Mouse (Mus musculus): ENCODE results near the gene Pxmp2. TPM values are rescaled to one million over a fixed set of nuclear protein-coding genes. Genes with fewer than 3 reads are reported as not detected.

The Pxmp2 gene
- total RNA-seq (2012; rRNA removed) (4.6 and 5.4 TPM in 2 replicates), total RNA-seq (2014; rRNA removed) (4.5 and 4.7 TPM in 2 replicates), polyA plus RNA-seq (2012; ENCODE audit: insufficient read length, low read depth) (3.5 and 3.9 TPM in 2 replicates)

GRCm38 (mm10) chr5:110285770-110286445 is at the start of gene Pxmp2, which contains the start of gene Pole:
Gene Pxmp2, minus strand, starts transcription at chr5:110286186.
Gene Pole, plus strand, starts transcription at chr5:110286306.
- H3K27me3 ChIP-seq (replicated peaks): peaks cover 10% of the 10 kb centered on the region
- dilution Hi-C loops (cut with MboI; ENCODE audit: extremely low pct_ligation_motif_present, extremely low pct_unique_long_range_greater_than_20kb, low sequenced_read_pairs) (no loop called here), in situ Hi-C loops (cut with MboI; ENCODE audit: low pct_ligation_motif_present, low pct_unique_long_range_greater_than_20kb, low sequenced_read_pairs) (no loop called here)
- H3K27ac ChIP-seq (ENCODE audit: insufficient read depth, low read depth): peak within 1 kb of the TSS; percentile 62
- peak within 1 kb of the TSS; percentile 94 for H3K9ac ChIP-seq (ENCODE audit: insufficient read depth, low read depth)
- peaks cover 11% of the 10 kb centered on the region for H3K79me2 ChIP-seq (replicated peaks; ENCODE audit: control insufficient read depth, extremely low read depth, insufficient read depth, poor library complexity, severe bottlenecking)
- H3K4me1 ChIP-seq (ENCODE audit: control insufficient read depth in 1 of 2, insufficient read depth in 2 of 2): peaks cover 8 to 33% of the 10 kb centered on the region in 2 experiments
- TF ChIP-seq JUND (conservative IDR thresholded peaks at IDR 0.05; ENCODE audit: low read depth, low read length) (no peak), ETS1 (conservative IDR thresholded peaks at IDR 0.05; ENCODE audit: low read depth, low read length) (no peak), ZKSCAN1 (IDR thresholded peaks at IDR 0.05; ENCODE audit: borderline replicate concordance, low read depth, low read length) (no peak), HCFC1 (IDR thresholded peaks at IDR 0.05; ENCODE audit: low read depth, low read length) (peak; percentile 61), IRF4 (IDR thresholded peaks at IDR 0.05; ENCODE audit: low read depth, low read length) (no peak), MAX (IDR thresholded peaks at IDR 0.05; ENCODE audit: low read length) (peak; percentile 86), CHD2 (IDR thresholded peaks at IDR 0.05; ENCODE audit: low read length) (peak; percentile 97), USF1 (IDR thresholded peaks at IDR 0.05; ENCODE audit: low read depth, low read length) (no peak), BHLHE40 (IDR thresholded peaks at IDR 0.05; ENCODE audit: low read depth, low read length) (no peak), GABPA (IDR thresholded peaks at IDR 0.05; ENCODE audit: insufficient replicate concordance, low read depth, low read length) (no peak), POLR2A (IDR thresholded peaks at IDR 0.05; ENCODE audit: low read depth, low read length) (peak; percentile 94), ZNF384 (IDR thresholded peaks at IDR 0.05; ENCODE audit: low read depth, low read length) (no peak), MAZ (IDR thresholded peaks at IDR 0.05; ENCODE audit: low read depth, low read length) (no peak), SMC3 (IDR thresholded peaks at IDR 0.05; ENCODE audit: low read depth, low read length) (no peak), ELF1 (IDR thresholded peaks at IDR 0.05; ENCODE audit: low read depth, low read length) (no peak), MXI1 (IDR thresholded peaks at IDR 0.05; ENCODE audit: low read depth, low read length) (peak; percentile 90; the same call in 1 of the 2 replicates), NELFE (IDR thresholded peaks at IDR 0.05; ENCODE audit: low read depth, low read length) (peak; percentile 86), UBTF (IDR thresholded peaks at IDR 0.05; ENCODE audit: low read depth, low read length) (peak; percentile 67), CTCF (conservative IDR thresholded peaks at IDR 0.05 in 1 of 2, IDR thresholded peaks at IDR 0.05 in 1 of 2; ENCODE audit: low read depth in 2 of 2, low read length in 2 of 2) (no peak), MAFK (IDR thresholded peaks at IDR 0.05; ENCODE audit: insufficient replicate concordance, low read length) (no peak), NRF1 (IDR thresholded peaks at IDR 0.05; ENCODE audit: low read depth, low read length) (no peak), E2F4 (IDR thresholded peaks at IDR 0.05; ENCODE audit: insufficient replicate concordance, low read depth, low read length) (peak; percentile 73; the same call in 1 of the 2 replicates), ZC3H11A (IDR thresholded peaks at IDR 0.05; ENCODE audit: low read depth, low read length) (no peak), CHD1 (IDR thresholded peaks at IDR 0.05; ENCODE audit: low read depth, low read length) (peak; percentile 79; the same call in 1 of the 2 replicates), MEF2A (IDR thresholded peaks at IDR 0.05; ENCODE audit: borderline replicate concordance, low read depth, low read length) (no peak), ZMIZ1 (IDR thresholded peaks at IDR 0.05; ENCODE audit: low read depth, low read length) (peak; percentile 86), RAD21 (IDR thresholded peaks at IDR 0.05; ENCODE audit: low read depth, low read length) (no peak), MYC (IDR thresholded peaks at IDR 0.05; ENCODE audit: low read depth, low read length) (peak; percentile 51; the same call in 1 of the 2 replicates), PAX5 (IDR thresholded peaks at IDR 0.05; ENCODE audit: low read length) (no peak), TCF12 (IDR thresholded peaks at IDR 0.05; ENCODE audit: low read depth, low read length) (peak; percentile 66), SIN3A (IDR thresholded peaks at IDR 0.05; ENCODE audit: low read length) (peak; percentile 96), JUN (IDR thresholded peaks at IDR 0.05; ENCODE audit: insufficient read depth, low read depth, low read length) (no peak), POLR2AphosphoS2 (IDR thresholded peaks at IDR 0.05; ENCODE audit: low read depth, low read length) (0 out of 2 replicates have a peak, but pooled peaks have one; percentile 57), RCOR1 (conservative IDR thresholded peaks at IDR 0.05; ENCODE audit: low read depth, low read length) (no peak), EP300 (IDR thresholded peaks at IDR 0.05; ENCODE audit: low read length) (no peak), KAT2A (IDR thresholded peaks at IDR 0.05; ENCODE audit: insufficient replicate concordance, low read length) (0 out of 2 replicates have a peak, but pooled peaks have one; percentile 61), TBP (conservative IDR thresholded peaks at IDR 0.05; ENCODE audit: low read depth, low read length) (no peak), USF2 (conservative IDR thresholded peaks at IDR 0.05; ENCODE audit: low read depth, low read length) (no peak)
- no peaks in the 10 kb centered on the region for H3K9me3 ChIP-seq (replicated peaks; ENCODE audit: low read length)
- H3K4me2 ChIP-seq (ENCODE audit: insufficient read depth, low read depth, poor library complexity, severe bottlenecking): peak within 1 kb of the TSS; percentile 99
- H3K36me3 ChIP-seq (replicated peaks in 1 of 2; ENCODE audit: control insufficient read depth in 1 of 2, insufficient read depth in 1 of 2, low read length in 1 of 2): peaks cover 14 to 26% of the 10 kb centered on the region in 2 experiments
- DNase-seq (ENCODE audit: extremely low read depth): peak; percentile 92
- H3K4me3 ChIP-seq (replicated peaks in 1 of 3; ENCODE audit: low read depth in 2 of 3, low read length in 2 of 3, poor library complexity in 1 of 3): peak within 1 kb of the TSS; percentile 73 to 95 (median 74)
